Mouse (Mus musculus): ENCODE results near the gene Frmd4a. TPM values are rescaled to one million over a fixed set of nuclear protein-coding genes. Genes with fewer than 3 reads are reported as not detected.

Gene Frmd4a
- polyA plus RNA-seq, 1 experiment from 2014 or later, result 72.7 TPM

- Histone ChIP-seq H3K27ac (replicated peaks) (no peak overlapping the region), H3K9ac (replicated peaks) (no peak overlapping the region), H3K36me3 (no peaks in the 10 kb centered on the region), H3K4me1 (peaks cover 65% of the 10 kb centered on the region), H3K4me2 (replicated peaks) (no peak overlapping the region), H3K9me3 (no peaks in the 10 kb centered on the region), H3K4me3 (no peak overlapping the region), H3K27me3 (no peaks in the 10 kb centered on the region)
- WGBS, result 63% methylated on average over 8 of the region's 8 CpGs
- no peak for ATAC-seq (replicated peaks)
Observed at GRCm38 (mm10) chr2:4409810-4410433, 392.4 kb downstream of the Frmd4a start.

GRCm38 (mm10) chr2:4412870-4413595 is 395.5 kb downstream of the Frmd4a start:
- Histone ChIP-seq H3K9me3 (no peaks in the 10 kb centered on the region), H3K4me2 (replicated peaks) (no peak overlapping the region), H3K4me1 (peaks cover 43% of the 10 kb centered on the region), H3K4me3 (no peak overlapping the region), H3K36me3 (no peaks in the 10 kb centered on the region), H3K27ac (replicated peaks) (peak overlapping the region; percentile 61), H3K9ac (replicated peaks) (no peak overlapping the region), H3K27me3 (no peaks in the 10 kb centered on the region)
- ATAC-seq (replicated peaks), result peak; percentile 68
- WGBS, result 19% methylated on average over 5 of the region's 5 CpGs

- H3K27ac ChIP-seq (replicated peaks), result peak overlapping the region; percentile 61
- no peak overlapping the region for H3K4me3 ChIP-seq
- peaks cover 36% of the 10 kb centered on the region for H3K4me1 ChIP-seq
- H3K36me3 ChIP-seq, result no peaks in the 10 kb centered on the region
- H3K27me3 ChIP-seq, result no peaks in the 10 kb centered on the region
- WGBS, result 79% methylated on average over 16 of the region's 16 CpGs
- H3K4me2 ChIP-seq (replicated peaks), result no peak overlapping the region
- H3K9me3 ChIP-seq, result no peaks in the 10 kb centered on the region
- no peak overlapping the region for H3K9ac ChIP-seq (replicated peaks)
- peak; percentile 23 for ATAC-seq (replicated peaks)
Observed at GRCm38 (mm10) chr2:4413596-4414335, 396.2 kb downstream of the Frmd4a start.

GRCm38 (mm10) chr2:4420679-4421312 is 403.3 kb downstream of the Frmd4a start:
- Histone ChIP-seq H3K27ac (replicated peaks) (peak overlapping the region; percentile 35), H3K27me3 (no peaks in the 10 kb centered on the region), H3K36me3 (no peaks in the 10 kb centered on the region), H3K4me2 (replicated peaks) (no peak overlapping the region), H3K9ac (replicated peaks) (no peak overlapping the region), H3K4me3 (no peak overlapping the region), H3K4me1 (peaks cover 20% of the 10 kb centered on the region), H3K9me3 (no peaks in the 10 kb centered on the region)
- ATAC-seq (replicated peaks), result peak; percentile 96
- 52% methylated on average over 4 of the region's 4 CpGs for whole genome bisulfite sequencing

GRCm38 (mm10) chr2:4421757-4422156 is 404.2 kb downstream of the Frmd4a start:
- ATAC-seq (replicated peaks), result no peak
- 72% methylated on average over 2 of the region's 2 CpGs for WGBS

GRCm38 (mm10) chr2:4423896-4424295 is 406.4 kb downstream of the Frmd4a start:
- no peaks in the 10 kb centered on the region for H3K9me3 ChIP-seq
- no peak for ATAC-seq (replicated peaks)
- no peak overlapping the region for H3K4me2 ChIP-seq (replicated peaks)
- H3K27ac ChIP-seq (replicated peaks), result no peak overlapping the region
- H3K4me3 ChIP-seq, result no peak overlapping the region
- H3K9ac ChIP-seq (replicated peaks), result no peak overlapping the region
- H3K4me1 ChIP-seq, result peaks cover 27% of the 10 kb centered on the region
- WGBS, result 73% methylated on average over 6 of the region's 6 CpGs
- H3K27me3 ChIP-seq, result no peaks in the 10 kb centered on the region
- no peaks in the 10 kb centered on the region for H3K36me3 ChIP-seq

More at GRCm38 (mm10) chr2:4421757-4422156, 404.2 kb downstream of the Frmd4a start:
- no peak overlapping the region for H3K4me2 ChIP-seq (replicated peaks)
- H3K27ac ChIP-seq (replicated peaks), result no peak overlapping the region
- H3K9ac ChIP-seq (replicated peaks), result no peak overlapping the region
- no peaks in the 10 kb centered on the region for H3K9me3 ChIP-seq
- no peak overlapping the region for H3K4me3 ChIP-seq
- H3K27me3 ChIP-seq, result no peaks in the 10 kb centered on the region
- H3K4me1 ChIP-seq, result peaks cover 20% of the 10 kb centered on the region
- H3K36me3 ChIP-seq, result no peaks in the 10 kb centered on the region

- Histone ChIP-seq H3K27me3 (no peaks in the 10 kb centered on the region), H3K9ac (replicated peaks) (no peak overlapping the region), H3K27ac (replicated peaks) (peak overlapping the region; percentile 48), H3K4me1 (peaks cover 24% of the 10 kb centered on the region), H3K9me3 (no peaks in the 10 kb centered on the region), H3K36me3 (0 out of 2 replicates have a peak, but pooled peaks cover 3% of the 10 kb centered on the region), H3K4me3 (no peak overlapping the region), H3K4me2 (replicated peaks) (no peak overlapping the region)
- 47% methylated on average over 7 of the region's 7 CpGs for WGBS
- no peak for ATAC-seq (replicated peaks)
Observed at GRCm38 (mm10) chr2:4428407-4428855, 410.9 kb downstream of the Frmd4a start.

- Histone ChIP-seq H3K4me2 (replicated peaks) (no peak overlapping the region), H3K9ac (replicated peaks) (no peak overlapping the region), H3K36me3 (peaks cover 3% of the 10 kb centered on the region; the same call in 1 of the 2 replicates), H3K9me3 (no peaks in the 10 kb centered on the region), H3K4me1 (peaks cover 63% of the 10 kb centered on the region), H3K27ac (replicated peaks) (no peak overlapping the region; the same call in 1 of the 2 replicates), H3K27me3 (no peaks in the 10 kb centered on the region), H3K4me3 (no peak overlapping the region)
- no peak for ATAC-seq (replicated peaks)
- WGBS, result 32% methylated on average over 4 of the region's 4 CpGs
Observed at GRCm38 (mm10) chr2:4433119-4433518, 415.6 kb downstream of the Frmd4a start.

GRCm38 (mm10) chr2:4435051-4435450 is 417.5 kb downstream of the Frmd4a start:
- H3K4me3 ChIP-seq, result no peak overlapping the region

GRCm38 (mm10) chr2:4436361-4437231 is 419.1 kb downstream of the Frmd4a start:
- Histone ChIP-seq H3K27me3 (no peaks in the 10 kb centered on the region), H3K36me3 (no peaks in the 10 kb centered on the region; the same call in 1 of the 2 replicates), H3K4me3 (no peak overlapping the region), H3K4me1 (peaks cover 72% of the 10 kb centered on the region), H3K27ac (replicated peaks) (peak overlapping the region; percentile 92), H3K9me3 (no peaks in the 10 kb centered on the region), H3K4me2 (replicated peaks) (no peak overlapping the region), H3K9ac (replicated peaks) (no peak overlapping the region; the same call in 1 of the 2 replicates)
- peak; percentile 86 for ATAC-seq (replicated peaks)
- 44% methylated on average over 19 of the region's 19 CpGs for WGBS

More at GRCm38 (mm10) chr2:4435051-4435450, 417.5 kb downstream of the Frmd4a start:
- Histone ChIP-seq H3K9ac (replicated peaks) (no peak overlapping the region), H3K9me3 (no peaks in the 10 kb centered on the region), H3K4me2 (replicated peaks) (no peak overlapping the region), H3K36me3 (peaks cover 3% of the 10 kb centered on the region; the same call in 1 of the 2 replicates), H3K27ac (replicated peaks) (peak overlapping the region; percentile 92), H3K4me1 (peaks cover 61% of the 10 kb centered on the region), H3K27me3 (no peaks in the 10 kb centered on the region)
- ATAC-seq (replicated peaks), result no peak
- WGBS, result 71% methylated on average over 8 of the region's 8 CpGs

GRCm38 (mm10) chr2:4438739-4439138 is 421.2 kb downstream of the Frmd4a start:
- H3K27ac ChIP-seq (replicated peaks), result peak overlapping the region; percentile 27; the same call in 1 of the 2 replicates
- no peak overlapping the region for H3K4me3 ChIP-seq
- no peak overlapping the region for H3K4me2 ChIP-seq (replicated peaks)
- H3K9me3 ChIP-seq, result no peaks in the 10 kb centered on the region
- H3K27me3 ChIP-seq, result no peaks in the 10 kb centered on the region
- 48% methylated on average over 7 of the region's 7 CpGs for WGBS
- no peak overlapping the region for H3K9ac ChIP-seq (replicated peaks)
- no peak for ATAC-seq (replicated peaks)
- H3K4me1 ChIP-seq, result peaks cover 59% of the 10 kb centered on the region
- no peaks in the 10 kb centered on the region; the same call in 1 of the 2 replicates for H3K36me3 ChIP-seq
